Mouse (Mus musculus) kidney, adult 2 months (tissue): ENCODE results near the gene Ppp3ca. TPM values are rescaled to one million over a fixed set of nuclear protein-coding genes. Genes with fewer than 3 reads are reported as not detected.
A peak's percentile ranks its signal among the peaks of the same experiment; 100 is the strongest.

Source experiments
- DNase-seq: peaks from one replicate; pipeline ENCODE4 v3.0.0; 2021
- H3K27ac ChIP-seq: fragments of 200-500 bp; 2 replicates; pipeline ENCODE4 v1.5.1; 2012; ENCODE audit warnings: low read depth, low read length, control low read depth, inconsistent platforms; ENCODE audit not compliant: insufficient read depth
- H3K27me3 ChIP-seq: fragments of 200-500 bp; replicated peaks from 2 replicates; pipeline ENCODE4 v1.6.1; 2012; ENCODE audit warnings: mild to moderate bottlenecking, moderate library complexity, low read length, inconsistent platforms; ENCODE audit not compliant: control insufficient read depth, insufficient read depth
- H3K36me3 ChIP-seq: fragments of 200-500 bp; 2 replicates; pipeline ENCODE4 v1.6.1; 2012; ENCODE audit warnings: mild to moderate bottlenecking, moderate library complexity, low read length, inconsistent platforms; ENCODE audit not compliant: control insufficient read depth, insufficient read depth
- H3K4me1 ChIP-seq: fragments of 200-500 bp; 2 replicates; pipeline ENCODE4 v1.6.1; 2011; ENCODE audit warnings: low read length; ENCODE audit not compliant: control insufficient read depth, insufficient read depth
- H3K4me3 ChIP-seq: fragments of 200-500 bp; 2 replicates; pipeline ENCODE4 v1.5.1; 2011; ENCODE audit warnings: mild to moderate bottlenecking, low read depth, low read length, control low read depth; ENCODE audit not compliant: insufficient read depth
- CTCF ChIP-seq: fragments of 200-500 bp; conservative IDR thresholded peaks from 2 replicates; pipeline ENCODE4 v1.5.1; 2011; ENCODE audit warnings: low read depth, mild to moderate bottlenecking, control low read depth, low read length, moderate library complexity, mixed read lengths; ENCODE audit not compliant: insufficient read depth, insufficient read length
- POLR2A ChIP-seq: fragments of 200-500 bp; IDR thresholded peaks from one replicate; pipeline ENCODE4 v1.6.1; 2011; ENCODE audit warnings: low read depth, low read length, control low read depth
- WGBS: fragments of 180-500 bp; shearing (Covaris S2); methylation state at CpG from one replicate; pipeline ENCODE4 v1.1.7; 2018; 5-methylcytosine and 5-hydroxymethylcytosine counted together
- polyA plus RNA-seq: library from polyadenylated mRNA; depleted of rRNA; stranded (reverse); fragments of >200 nt; gene quantifications from 2 replicates; pipeline ENCODE4 v1.2.3, GENCODE M21; 2012

Ppp3ca gene
- polyA plus RNA-seq, 1 experiment: 14.0 TPM

DNA sequence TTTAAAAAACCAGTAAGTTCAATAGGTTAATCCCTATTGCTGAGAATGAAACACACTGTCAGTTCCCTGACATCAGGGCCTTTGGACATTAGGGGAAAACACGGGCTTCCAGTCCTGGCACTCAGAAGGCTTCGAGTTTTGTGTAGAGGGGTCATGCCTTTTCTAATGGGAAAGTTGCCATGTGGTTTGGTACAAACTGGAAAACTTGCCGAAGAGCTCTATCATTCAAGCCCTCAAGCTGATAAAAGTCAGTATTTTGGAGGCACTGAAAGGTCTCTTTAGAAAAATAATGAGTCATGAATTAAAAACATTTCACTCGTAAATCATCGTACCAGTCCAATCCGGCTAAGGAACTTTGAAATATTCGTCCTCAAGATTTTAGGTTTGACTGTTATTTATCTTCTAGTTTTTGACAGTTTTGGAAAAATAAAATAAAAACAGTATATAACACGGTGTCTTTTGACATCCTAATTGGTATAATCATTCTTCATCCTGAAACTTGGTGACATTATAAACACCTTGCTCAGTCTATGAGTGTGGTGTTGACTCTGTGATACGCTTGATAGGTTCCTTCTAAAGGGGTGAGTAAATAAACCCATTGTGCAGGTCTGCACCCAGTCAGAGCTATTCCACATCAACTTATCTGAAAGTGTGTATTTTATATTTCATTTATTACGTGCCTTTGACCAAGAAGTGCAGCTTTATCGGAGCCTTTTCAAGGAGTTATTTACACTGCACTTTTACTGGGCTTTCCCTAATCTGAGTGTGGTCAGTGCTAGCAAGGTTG lies 192.3 kb downstream of the Ppp3ca start:
- TF ChIP-seq CTCF (no peak), POLR2A (no peak)
- WGBS: 46% methylated on average over 11 of the region's 11 CpGs
- Histone ChIP-seq H3K4me1 (peaks cover 3% of the 10 kb centered on the region; the same call in 1 of the 2 replicates), H3K36me3 (no peaks in the 10 kb centered on the region), H3K27me3 (no peaks in the 10 kb centered on the region), H3K27ac (no peak overlapping the region), H3K4me3 (no peak overlapping the region)
- peak; percentile 49 for DNase-seq

DNA sequence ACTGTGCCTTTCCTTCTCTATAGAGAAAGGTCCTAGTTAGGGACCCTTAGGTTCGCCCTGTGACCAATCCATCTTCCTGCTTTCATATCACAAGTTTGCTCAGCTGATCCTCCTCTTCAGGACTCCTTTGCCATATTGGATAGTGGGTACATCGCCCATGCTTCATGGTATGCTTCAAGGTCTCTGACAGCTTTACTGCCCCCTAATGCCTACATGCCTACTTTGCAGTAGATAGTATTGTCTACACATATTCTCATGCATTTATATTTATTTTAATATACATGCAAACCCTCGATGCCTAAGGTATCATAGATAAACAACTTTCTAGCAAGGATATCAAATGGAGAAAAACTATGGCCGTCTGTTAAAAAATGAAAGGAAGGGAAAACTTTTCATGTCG lies 193.2 kb downstream of the Ppp3ca start:
- WGBS: 95% methylated on average over 5 of the region's 5 CpGs
- TF ChIP-seq POLR2A: no peak
- TF ChIP-seq CTCF: no peak
- no peaks in the 10 kb centered on the region for H3K27me3 ChIP-seq

DNA sequence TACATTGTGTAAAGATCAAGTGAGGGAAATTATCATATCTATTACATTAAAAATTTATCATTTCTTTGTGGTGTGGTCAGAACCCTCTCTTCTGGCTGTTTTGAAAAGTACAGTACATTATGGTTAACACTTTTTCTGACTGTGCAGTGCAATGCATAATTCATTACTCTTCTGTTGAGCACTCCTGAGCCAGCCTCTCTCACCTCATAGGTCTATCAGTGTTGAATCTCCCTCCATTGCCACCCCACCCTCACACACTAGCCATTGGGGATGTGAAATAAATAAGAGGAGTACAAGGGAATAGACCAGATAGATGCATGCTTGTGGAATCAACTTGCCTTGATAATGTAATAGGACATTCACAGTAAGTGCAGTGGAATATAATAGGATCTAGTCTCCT lies 194.4 kb downstream of the Ppp3ca start:
- Histone ChIP-seq H3K4me1 (peaks cover 3% of the 10 kb centered on the region; the same call in 1 of the 2 replicates), H3K27me3 (no peaks in the 10 kb centered on the region), H3K36me3 (no peaks in the 10 kb centered on the region; the same call in 1 of the 2 replicates), H3K27ac (no peak overlapping the region), H3K4me3 (no peak overlapping the region)
- DNase-seq: no peak
- TF ChIP-seq POLR2A: no peak
- no peak for TF ChIP-seq CTCF

More for the DNA sequence above, 193.2 kb downstream of the Ppp3ca start:
- peaks cover 3% of the 10 kb centered on the region; the same call in 1 of the 2 replicates for H3K4me1 ChIP-seq
- H3K27ac ChIP-seq: no peak overlapping the region
- H3K36me3 ChIP-seq: no peaks in the 10 kb centered on the region
- no peak overlapping the region for H3K4me3 ChIP-seq
- no peak for DNase-seq

DNA sequence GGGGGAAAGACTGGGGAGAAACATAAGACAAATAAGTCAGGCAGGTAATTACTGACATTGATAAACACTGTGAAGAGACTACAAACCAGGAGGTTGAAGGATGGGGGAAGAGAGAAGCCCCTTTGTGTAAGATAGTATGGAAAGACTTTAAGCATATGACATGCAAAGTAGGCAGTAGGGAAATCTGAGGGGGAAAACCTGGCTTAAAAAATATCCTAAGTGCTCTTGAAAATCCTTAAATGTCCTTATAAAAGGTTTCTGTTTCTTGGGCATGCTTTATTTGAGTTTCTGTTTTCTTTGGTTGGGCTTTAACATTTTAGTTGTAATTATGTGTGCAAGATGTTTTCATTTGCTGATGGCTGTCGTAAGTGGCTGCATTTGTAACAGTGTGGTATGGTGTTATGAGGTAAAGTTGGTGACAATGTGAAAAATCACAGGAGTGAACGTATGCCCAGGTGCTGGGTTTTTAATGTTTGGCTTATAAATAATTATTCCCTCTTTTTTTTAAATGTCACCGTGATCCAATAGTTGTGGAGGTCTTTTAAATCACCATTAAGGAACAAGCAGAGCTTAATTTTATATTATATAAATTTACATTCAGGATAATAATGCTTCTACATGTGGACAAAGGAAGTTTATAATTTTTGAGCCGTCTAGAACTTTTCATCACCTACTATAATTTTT lies 195.4 kb downstream of the Ppp3ca start:
- no peak for DNase-seq
- no peak overlapping the region for H3K4me3 ChIP-seq
- no peak overlapping the region for H3K27ac ChIP-seq
- no peaks in the 10 kb centered on the region for H3K27me3 ChIP-seq
- TF ChIP-seq POLR2A: no peak
- no peak for TF ChIP-seq CTCF
- H3K36me3 ChIP-seq: no peaks in the 10 kb centered on the region; the same call in 1 of the 2 replicates
- peaks cover 3% of the 10 kb centered on the region; the same call in 1 of the 2 replicates for H3K4me1 ChIP-seq
- WGBS: 85% methylated on average over 4 of the region's 4 CpGs

DNA sequence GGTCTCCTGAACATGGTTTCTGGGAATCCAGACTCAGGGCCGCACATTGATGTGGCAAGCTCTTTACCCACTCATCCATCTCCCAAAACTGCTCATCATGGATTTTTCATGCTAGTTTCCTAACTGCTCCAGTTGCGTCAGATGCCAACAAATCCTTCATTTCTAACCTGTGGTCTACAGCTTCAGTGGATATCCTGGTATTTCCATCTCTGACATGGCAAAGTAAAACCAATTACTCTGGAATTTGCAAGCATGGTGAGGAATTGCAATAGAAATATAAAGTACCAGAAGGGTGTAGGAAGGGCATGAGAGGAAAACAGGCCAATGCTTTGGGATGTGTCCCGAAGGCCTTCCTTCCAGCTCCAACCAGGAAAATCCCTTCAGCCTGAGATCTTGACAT lies 196.2 kb downstream of the Ppp3ca start:
- H3K27ac ChIP-seq: no peak overlapping the region
- no peaks in the 10 kb centered on the region for H3K27me3 ChIP-seq
- H3K4me1 ChIP-seq: peaks cover 3% of the 10 kb centered on the region; the same call in 1 of the 2 replicates
- no peak for DNase-seq
- H3K36me3 ChIP-seq: no peaks in the 10 kb centered on the region; the same call in 1 of the 2 replicates
- 88% methylated on average over 3 of the region's 3 CpGs for WGBS
- TF ChIP-seq POLR2A: no peak
- no peak for TF ChIP-seq CTCF
- H3K4me3 ChIP-seq: no peak overlapping the region

DNA sequence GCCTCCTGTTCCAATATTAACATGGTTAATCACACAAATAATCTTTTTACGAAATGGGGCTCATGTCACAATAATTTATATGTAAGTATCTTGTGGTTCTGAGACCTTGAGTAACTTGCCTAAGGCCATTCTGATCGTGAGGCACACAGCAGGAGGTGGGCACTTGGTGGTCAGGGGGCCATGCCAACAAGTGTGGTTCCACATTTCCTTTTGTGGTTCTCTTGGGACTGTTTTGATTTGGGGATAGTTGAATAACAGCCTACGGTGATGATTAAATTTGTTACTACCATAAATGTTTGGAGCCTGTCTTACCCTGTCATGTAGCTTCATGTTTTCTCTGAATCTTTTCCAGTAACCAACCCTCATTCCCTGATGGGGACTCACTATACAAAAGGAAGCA lies 196.6 kb downstream of the Ppp3ca start:
- Histone ChIP-seq H3K27ac (no peak overlapping the region), H3K4me3 (no peak overlapping the region), H3K36me3 (no peaks in the 10 kb centered on the region; the same call in 1 of the 2 replicates), H3K4me1 (peaks cover 5% of the 10 kb centered on the region; the same call in 1 of the 2 replicates), H3K27me3 (no peaks in the 10 kb centered on the region)
- TF ChIP-seq CTCF: no peak
- no peak for TF ChIP-seq POLR2A
- no peak for DNase-seq
- 72% methylated on average over 3 of the region's 3 CpGs for WGBS

DNA sequence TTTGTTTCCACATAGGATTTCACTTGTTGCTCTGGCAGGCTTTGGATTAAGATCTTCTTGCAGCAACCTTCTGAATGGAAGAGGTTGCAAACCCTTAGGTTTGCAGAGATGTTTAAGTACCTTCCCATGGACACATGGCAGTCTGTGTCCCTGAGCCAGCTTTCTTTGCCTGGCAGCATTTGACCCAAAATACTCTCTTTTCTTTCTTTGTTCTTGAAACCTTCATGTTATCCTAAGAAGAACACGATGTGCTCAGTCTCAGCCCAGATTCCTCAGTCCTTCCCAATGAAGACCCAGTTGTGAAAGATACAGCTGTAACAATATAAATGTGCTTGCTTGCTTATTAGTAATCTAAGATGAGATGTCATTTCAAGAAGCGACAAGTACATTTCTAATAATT lies 197.4 kb downstream of the Ppp3ca start:
- WGBS: 97% methylated on average over 2 of the region's 2 CpGs
- Histone ChIP-seq H3K4me3 (no peak overlapping the region), H3K27ac (no peak overlapping the region), H3K36me3 (no peaks in the 10 kb centered on the region; the same call in 1 of the 2 replicates), H3K27me3 (no peaks in the 10 kb centered on the region), H3K4me1 (peaks cover 8% of the 10 kb centered on the region; the same call in 1 of the 2 replicates)
- DNase-seq: no peak
- TF ChIP-seq CTCF: no peak
- TF ChIP-seq POLR2A: no peak
